9 mouse cellular contexts compared by ENCODE assay signal in the genomic region with DNA sequence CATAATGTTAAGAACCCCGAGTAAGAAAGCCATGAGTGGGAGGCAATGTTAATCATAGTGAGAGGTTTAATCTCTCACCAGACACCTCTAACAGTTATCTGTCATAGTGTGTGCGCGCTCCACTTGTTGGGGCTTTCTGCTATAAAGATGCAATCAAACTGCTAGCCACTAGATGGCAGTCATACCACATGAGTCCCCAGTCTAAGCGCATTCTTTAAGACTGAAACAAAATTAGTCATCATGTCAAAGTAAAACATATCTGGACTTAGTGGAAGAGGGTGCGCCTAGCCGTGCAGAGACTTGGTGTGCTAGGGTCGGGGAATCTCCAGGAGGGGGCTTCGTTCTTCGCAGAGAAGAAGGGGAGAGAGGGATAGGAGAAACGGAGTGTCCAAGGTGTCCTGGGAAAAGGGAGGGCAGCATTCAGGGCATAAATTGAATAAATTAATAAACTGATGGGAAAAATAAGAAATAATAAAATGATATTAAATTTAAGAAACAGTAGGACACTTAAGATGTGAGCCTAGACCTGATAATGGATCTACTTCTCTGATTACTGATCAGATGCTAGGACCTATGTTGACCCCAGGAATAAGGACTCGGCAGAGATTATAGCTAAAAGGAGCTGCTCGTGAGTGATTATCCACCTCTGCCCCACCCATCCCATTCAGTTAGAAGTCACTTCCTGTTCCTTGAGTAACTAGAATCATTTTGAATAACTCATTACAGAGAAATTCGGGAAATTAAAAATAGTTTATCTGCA. TPM values are rescaled to one million over a fixed set of nuclear protein-coding genes. Genes with fewer than 3 reads are reported as not detected.
DNase-seq lines count a peak whose midpoint lies in the region; ATAC-seq and TF ChIP-seq lines count a peak whose summit lies in the region.
"Had no signal": no experiment of that assay in that cellular context is flagged by ENCODE, and none has a peak within 500 bp of the region (broad histone marks: within the 10 kb centered on the region; RNA-seq: fewer than 3 reads in every experiment).

No protein-coding gene starts in this region.

- TF ChIP-seq CTCF in spleen, adult 2 months (IDR thresholded peaks at IDR 0.05; ENCODE audit: extremely low read depth, insufficient read depth, insufficient read length, insufficient replicate concordance), result peak; percentile 55; the same call in 1 of the 2 replicates

- no peaks in the 10 kb centered on the region for H3K36me3 ChIP-seq in spleen, adult 2 months (ENCODE audit: control insufficient read depth, insufficient read depth, low read length)
- no peaks in the 10 kb centered on the region for H3K36me3 ChIP-seq in intestine, embryonic 14.5 days (ENCODE audit: control insufficient read depth, insufficient read depth, low read length)
- no peaks in the 10 kb centered on the region for H3K36me3 ChIP-seq in midbrain, embryonic 13.5 days
- no peaks in the 10 kb centered on the region for H3K36me3 ChIP-seq in stomach, embryonic 14.5 days (ENCODE audit: control insufficient read depth, insufficient read depth, low read length)

- H3K4me2 ChIP-seq in intestine, embryonic 14.5 days (ENCODE audit: low read length), result no peak overlapping the region
- H3K4me2 ChIP-seq in midbrain, embryonic 13.5 days (replicated peaks), result no peak overlapping the region
- 0 out of 2 replicates have a peak overlapping the region, but pooled peaks have one; percentile 15 for H3K4me2 ChIP-seq in stomach, embryonic 14.5 days (replicated peaks; ENCODE audit: low read depth, low read length)

- H3K9ac ChIP-seq in intestine, embryonic 14.5 days (ENCODE audit: low read length), result no peak overlapping the region
- no peak overlapping the region for H3K9ac ChIP-seq in midbrain, embryonic 13.5 days (replicated peaks)
- H3K9ac ChIP-seq in stomach, embryonic 14.5 days (replicated peaks; ENCODE audit: low read depth, low read length), result no peak overlapping the region

- no peak overlapping the region for H3K4me3 ChIP-seq in spleen, adult 2 months (ENCODE audit: extremely low read depth, insufficient read depth, insufficient read length)
- H3K4me3 ChIP-seq in intestine, embryonic 14.5 days (ENCODE audit: low read depth, low read length), result no peak overlapping the region
- H3K4me3 ChIP-seq in midbrain, embryonic 13.5 days (replicated peaks), result no peak overlapping the region
- no peak overlapping the region for H3K4me3 ChIP-seq in stomach, embryonic 14.5 days (ENCODE audit: low read depth, low read length)
- H3K4me3 ChIP-seq: erythroblast, embryonic 14.5 days had no signal

- DNase-seq in spleen, adult 2 months (ENCODE audit: low read depth in 1 of 2, low spot score in 2 of 2), result peak; percentile 26 to 42
- no peak for DNase-seq in spleen, adult 12 weeks (ENCODE audit: low spot score)
- peak; percentile 27 to 54 for DNase-seq in cerebellum, adult 18-20 months
- DNase-seq in forelimb bud, embryonic 11.5 days (ENCODE audit: low read depth, low spot score), result peak; percentile 62
- peak; percentile 68 for DNase-seq in intestine, embryonic 14.5 days (ENCODE audit: low spot score)
- peak; percentile 66 to 78 for DNase-seq in left cerebral cortex, postnatal 25 days (ENCODE audit: low spot score in 2 of 2)

- no peak for TF ChIP-seq POLR2A in spleen, adult 2 months (IDR thresholded peaks at IDR 0.05; ENCODE audit: low read depth, low read length)

- peak; percentile 60 for ATAC-seq in intestine, embryonic 14.5 days (replicated peaks; ENCODE audit: low FRiP score, low TSS enrichment, low read depth)
- peak; percentile 95 for ATAC-seq in midbrain, embryonic 13.5 days
- peak; percentile 87; the same call in 1 of the 2 replicates for ATAC-seq in stomach, embryonic 14.5 days (ENCODE audit: insufficient number of reproducible peaks, insufficient read depth, low FRiP score, low read depth)

- WGBS in spleen, adult 2 months, result 32% methylated on average over 13 of the region's 13 CpGs
- WGBS in intestine, embryonic 14.5 days, result 21% methylated on average over 13 of the region's 13 CpGs
- 28% methylated on average over 13 of the region's 13 CpGs for WGBS in midbrain, embryonic 13.5 days
- WGBS in stomach, embryonic 14.5 days, result 20% methylated on average over 13 of the region's 13 CpGs

- H3K27ac ChIP-seq in spleen, adult 2 months (ENCODE audit: insufficient read depth, low read length), result no peak overlapping the region
- H3K27ac ChIP-seq in intestine, embryonic 14.5 days (ENCODE audit: low read depth), result no peak overlapping the region
- H3K27ac ChIP-seq in midbrain, embryonic 13.5 days, result no peak overlapping the region
- H3K27ac ChIP-seq in stomach, embryonic 14.5 days (ENCODE audit: low read length), result no peak overlapping the region

- H3K4me1 ChIP-seq in spleen, adult 2 months (ENCODE audit: control insufficient read depth, insufficient read depth, insufficient read length), result no peaks in the 10 kb centered on the region
- H3K4me1 ChIP-seq in intestine, embryonic 14.5 days (replicated peaks; ENCODE audit: control insufficient read depth, insufficient read depth, low read length), result no peaks in the 10 kb centered on the region
- H3K4me1 ChIP-seq in midbrain, embryonic 13.5 days (replicated peaks), result no peaks in the 10 kb centered on the region
- no peaks in the 10 kb centered on the region for H3K4me1 ChIP-seq in stomach, embryonic 14.5 days (ENCODE audit: control insufficient read depth, insufficient read depth, low read length)

- H3K9me3 ChIP-seq in intestine, embryonic 14.5 days (ENCODE audit: control insufficient read depth, low read length), result no peaks in the 10 kb centered on the region
- no peaks in the 10 kb centered on the region for H3K9me3 ChIP-seq in midbrain, embryonic 13.5 days
- H3K9me3 ChIP-seq in stomach, embryonic 14.5 days (ENCODE audit: control insufficient read depth, low read depth, low read length), result no peaks in the 10 kb centered on the region

- intact Hi-C loops in left cerebral cortex, postnatal 25 days (cut with DNase I), result loop anchor here (2.0 to 5.0 kb wide), 2 partner anchors 829 to 1272 kb away; no protein-coding TSS in a partner anchor

- H3K27me3 ChIP-seq in spleen, adult 2 months (ENCODE audit: control insufficient read depth, insufficient read depth, low read length), result no peaks in the 10 kb centered on the region
- no peaks in the 10 kb centered on the region for H3K27me3 ChIP-seq in intestine, embryonic 14.5 days (replicated peaks; ENCODE audit: control insufficient read depth, insufficient read depth, low read length)
- no peaks in the 10 kb centered on the region for H3K27me3 ChIP-seq in midbrain, embryonic 13.5 days
- no peaks in the 10 kb centered on the region for H3K27me3 ChIP-seq in stomach, embryonic 14.5 days (ENCODE audit: control insufficient read depth, insufficient read depth, low read length)

RNA-seq across cellular contexts. Expression of a gene that starts 42.4 kb away (rescaled TPM):
- polyA plus RNA-seq in spleen, adult 2 months (2012; rRNA removed), result not detected in 2 replicates
- 0.72 and 0.85 TPM in 2 replicates for polyA plus RNA-seq in intestine, embryonic 14.5 days (2014; fragmentation: Nextera tagmentation; extraction: Ambion mirVana)
- total RNA-seq in left cerebral cortex, postnatal 25 days (2021), result under 1 TPM; 0.46 to 0.85 TPM
- 5.5 and 6.0 TPM in 2 replicates for polyA plus RNA-seq in midbrain, embryonic 13.5 days (2015; fragmentation: Nextera tagmentation; extraction: Ambion mirVana)
- polyA plus RNA-seq in stomach, embryonic 14.5 days (2014; fragmentation: Nextera tagmentation; extraction: Ambion mirVana), result 0.90 and 1.3 TPM in 2 replicates
- polyA plus RNA-seq: erythroblast, embryonic 14.5 days had no signal
